Mouse (Mus musculus): ENCODE results near the gene Myef2.
"Not testable (repeated sequence)": the region's sequence is repeated elsewhere in the genome, so short reads cannot be mapped to it uniquely, and the experiment has no call there.

The Myef2 gene

GRCm38 (mm10) chr2:125134113-125134512, 10.7 kb upstream of the Myef2 start:
- Histone ChIP-seq H3K9me3 (ENCODE audit: low read length) (0 out of 2 replicates have a peak, but pooled peaks cover 3% of the 10 kb centered on the region), H3K4me3 (replicated peaks; ENCODE audit: low read length) (no peak overlapping the region), H3K27me3 (ENCODE audit: insufficient read depth, low read length) (peaks cover 8% of the 10 kb centered on the region), H3K4me1 (replicated peaks; ENCODE audit: low read depth, low read length) (peaks cover 19% of the 10 kb centered on the region), H3K36me3 (ENCODE audit: insufficient read depth, low read length) (no peaks in the 10 kb centered on the region)
- TF ChIP-seq NANOG (IDR thresholded peaks at IDR 0.05; ENCODE audit: borderline replicate concordance, low read length) (no peak), POU5F1 (IDR thresholded peaks at IDR 0.05; ENCODE audit: borderline replicate concordance, low read length) (no peak), CTCF (conservative IDR thresholded peaks at IDR 0.05; ENCODE audit: low read length) (no peak)

- peaks cover 30% of the 10 kb centered on the region for H3K4me1 ChIP-seq (replicated peaks; ENCODE audit: low read depth, low read length)
- no peaks in the 10 kb centered on the region; the same call in 1 of the 2 replicates for H3K27me3 ChIP-seq (ENCODE audit: insufficient read depth, low read length)
- no peak overlapping the region for H3K4me3 ChIP-seq (replicated peaks; ENCODE audit: low read length)
- TF ChIP-seq NANOG (IDR thresholded peaks at IDR 0.05; ENCODE audit: borderline replicate concordance, low read length) (no peak), POU5F1 (IDR thresholded peaks at IDR 0.05; ENCODE audit: borderline replicate concordance, low read length) (no peak), CTCF (conservative IDR thresholded peaks at IDR 0.05; ENCODE audit: low read length) (no peak)
- H3K36me3 ChIP-seq (ENCODE audit: insufficient read depth, low read length) = peaks cover 3% of the 10 kb centered on the region; the same call in 1 of the 2 replicates
- no peaks in the 10 kb centered on the region for H3K9me3 ChIP-seq (ENCODE audit: low read length)
Observed at GRCm38 (mm10) chr2:125126792-125127191, 3.3 kb upstream of the Myef2 start.

GRCm38 (mm10) chr2:125125824-125126223, 2.4 kb upstream of the Myef2 start:
- H3K4me1 ChIP-seq (replicated peaks; ENCODE audit: low read depth, low read length) = peaks cover 40% of the 10 kb centered on the region
- TF ChIP-seq NANOG (IDR thresholded peaks at IDR 0.05; ENCODE audit: borderline replicate concordance, low read length) = no peak
- TF ChIP-seq POU5F1 (IDR thresholded peaks at IDR 0.05; ENCODE audit: borderline replicate concordance, low read length) = no peak
- TF ChIP-seq CTCF (conservative IDR thresholded peaks at IDR 0.05; ENCODE audit: low read length) = no peak
- peak overlapping the region; percentile 43; the same call in 1 of the 2 replicates for H3K4me3 ChIP-seq (replicated peaks; ENCODE audit: low read length)
- no peaks in the 10 kb centered on the region for H3K9me3 ChIP-seq (ENCODE audit: low read length)
- no peaks in the 10 kb centered on the region; the same call in 1 of the 2 replicates for H3K27me3 ChIP-seq (ENCODE audit: insufficient read depth, low read length)
- H3K36me3 ChIP-seq (ENCODE audit: insufficient read depth, low read length) = peaks cover 10% of the 10 kb centered on the region; the same call in 1 of the 2 replicates

- Histone ChIP-seq H3K9me3 (ENCODE audit: low read length) (no peaks in the 10 kb centered on the region), H3K4me1 (replicated peaks; ENCODE audit: low read depth, low read length) (peaks cover 66% of the 10 kb centered on the region), H3K36me3 (ENCODE audit: insufficient read depth, low read length) (peaks cover 19% of the 10 kb centered on the region; the same call in 1 of the 2 replicates), H3K27me3 (ENCODE audit: insufficient read depth, low read length) (no peaks in the 10 kb centered on the region), H3K4me3 (replicated peaks; ENCODE audit: low read length) (peak overlapping the region; percentile 87)
- no peak for TF ChIP-seq NANOG (IDR thresholded peaks at IDR 0.05; ENCODE audit: borderline replicate concordance, low read length)
- TF ChIP-seq CTCF (conservative IDR thresholded peaks at IDR 0.05; ENCODE audit: low read length) = no peak
- no peak for TF ChIP-seq POU5F1 (IDR thresholded peaks at IDR 0.05; ENCODE audit: borderline replicate concordance, low read length)
Observed at GRCm38 (mm10) chr2:125122624-125123476, 611 bp downstream of the Myef2 start.

- TF ChIP-seq NANOG (IDR thresholded peaks at IDR 0.05; ENCODE audit: borderline replicate concordance, low read length) (no peak), POU5F1 (IDR thresholded peaks at IDR 0.05; ENCODE audit: borderline replicate concordance, low read length) (no peak)
- Histone ChIP-seq H3K27me3 (ENCODE audit: insufficient read depth, low read length) (no peaks in the 10 kb centered on the region), H3K4me1 (replicated peaks; ENCODE audit: low read depth, low read length) (peaks cover 66% of the 10 kb centered on the region), H3K4me3 (replicated peaks; ENCODE audit: low read length) (peak overlapping the region; percentile 87), H3K9me3 (ENCODE audit: low read length) (no peaks in the 10 kb centered on the region), H3K36me3 (ENCODE audit: insufficient read depth, low read length) (peaks cover 19% of the 10 kb centered on the region; the same call in 1 of the 2 replicates)
Observed at GRCm38 (mm10) chr2:125122288-125122623, 1.2 kb downstream of the Myef2 start.

- peaks cover 51% of the 10 kb centered on the region for H3K4me1 ChIP-seq (replicated peaks; ENCODE audit: low read depth, low read length)
- peaks cover 42% of the 10 kb centered on the region for H3K36me3 ChIP-seq (ENCODE audit: insufficient read depth, low read length)
- peak overlapping the region; percentile 35; the same call in 1 of the 2 replicates for H3K4me3 ChIP-seq (replicated peaks; ENCODE audit: low read length)
Observed at GRCm38 (mm10) chr2:125119381-125120110, 3.9 kb downstream of the Myef2 start.

GRCm38 (mm10) chr2:125106536-125106935, 16.9 kb downstream of the Myef2 start:
- Histone ChIP-seq H3K9me3 (ENCODE audit: low read length) (peaks cover 62% of the 10 kb centered on the region), H3K36me3 (ENCODE audit: insufficient read depth, low read length) (peaks cover 85% of the 10 kb centered on the region)
- H3K27me3 ChIP-seq (ENCODE audit: insufficient read depth, low read length); H3K4me1 ChIP-seq (replicated peaks; ENCODE audit: low read depth, low read length); H3K4me3 ChIP-seq (replicated peaks; ENCODE audit: low read length): not testable (repeated sequence)

More at GRCm38 (mm10) chr2:125119381-125120110, 3.9 kb downstream of the Myef2 start:
- Histone ChIP-seq H3K27me3 (ENCODE audit: insufficient read depth, low read length) (no peaks in the 10 kb centered on the region), H3K9me3 (ENCODE audit: low read length) (no peaks in the 10 kb centered on the region)
- TF ChIP-seq NANOG (IDR thresholded peaks at IDR 0.05; ENCODE audit: borderline replicate concordance, low read length) = no peak; the same call in 1 of the 2 replicates
- TF ChIP-seq POU5F1 (IDR thresholded peaks at IDR 0.05; ENCODE audit: borderline replicate concordance, low read length) = peak; percentile 96
- no peak for TF ChIP-seq CTCF (conservative IDR thresholded peaks at IDR 0.05; ENCODE audit: low read length)

GRCm38 (mm10) chr2:125104491-125104890, 19.0 kb downstream of the Myef2 start:
- H3K4me3 ChIP-seq (replicated peaks; ENCODE audit: low read length); H3K4me1 ChIP-seq (replicated peaks; ENCODE audit: low read depth, low read length); H3K27me3 ChIP-seq (ENCODE audit: insufficient read depth, low read length): not testable (repeated sequence)
- Histone ChIP-seq H3K9me3 (ENCODE audit: low read length) (peaks cover 61% of the 10 kb centered on the region), H3K36me3 (ENCODE audit: insufficient read depth, low read length) (peaks cover 85% of the 10 kb centered on the region)

GRCm38 (mm10) chr2:125092123-125092522, 31.3 kb downstream of the Myef2 start:
- H3K4me3 ChIP-seq (replicated peaks; ENCODE audit: low read length); H3K4me1 ChIP-seq (replicated peaks; ENCODE audit: low read depth, low read length); H3K27me3 ChIP-seq (ENCODE audit: insufficient read depth, low read length); H3K9me3 ChIP-seq (ENCODE audit: low read length): not testable (repeated sequence)
- peaks cover 87% of the 10 kb centered on the region for H3K36me3 ChIP-seq (ENCODE audit: insufficient read depth, low read length)

Measured in E14TG2a.4 (cell line).